In genomic region chr11:103248837-103249236, GRCm38 (mm10) we compare ENCODE assay signal across 20 mouse cellular contexts. TPM values are rescaled to one million over a fixed set of nuclear protein-coding genes. Genes with fewer than 3 reads are reported as not detected.
DNase-seq lines count a peak whose midpoint lies in the region; ATAC-seq and TF ChIP-seq lines count a peak whose summit lies in the region.
"Had no signal": no experiment of that assay in that cellular context is flagged by ENCODE, and none has a peak within 500 bp of the region (broad histone marks: within the 10 kb centered on the region; RNA-seq: fewer than 3 reads in every experiment).

No protein-coding gene starts in this region.

- 53% methylated on average over 5 of the region's 5 CpGs for WGBS in embryonic facial prominence, embryonic 13.5 days
- 82% methylated on average over 5 of the region's 5 CpGs for WGBS in small intestine, adult 2 months

- H3K4me1 ChIP-seq in embryonic facial prominence, embryonic 13.5 days: peaks cover 51% of the 10 kb centered on the region
- peaks cover 41% of the 10 kb centered on the region for H3K4me1 ChIP-seq in small intestine, adult 2 months (ENCODE audit: control insufficient read depth, insufficient read depth, insufficient read length, low read length)

- H3K27me3 ChIP-seq in embryonic facial prominence, embryonic 13.5 days: no peaks in the 10 kb centered on the region
- no peaks in the 10 kb centered on the region for H3K27me3 ChIP-seq in small intestine, adult 2 months (ENCODE audit: control insufficient read depth, insufficient read depth, low read length)
- H3K27me3 ChIP-seq: heart, embryonic 13.5 days; hindbrain, embryonic 12.5 days; kidney, embryonic 15.5 days; limb, embryonic 13.5 days; neural tube, embryonic 13.5 days had no signal

- TF ChIP-seq POLR2A in small intestine, adult 2 months (IDR thresholded peaks at IDR 0.05; ENCODE audit: low read depth, low read length): no peak

- H3K9me3 ChIP-seq in embryonic facial prominence, embryonic 13.5 days: no peaks in the 10 kb centered on the region
- H3K9me3 ChIP-seq: heart, embryonic 13.5 days; hindbrain, embryonic 12.5 days; kidney, embryonic 15.5 days; limb, embryonic 13.5 days; neural tube, embryonic 13.5 days had no signal

- no peak for DNase-seq in gastrocnemius, adult 2 months
- no peak for DNase-seq in gastrocnemius, adult 18-20 months (ENCODE audit: low spot score)
- DNase-seq in lung, adult 18-20 months: peak; percentile 57 to 72
- DNase-seq in lung, postnatal 10 days: no peak
- no peak for DNase-seq in B cell, adult 2 months
- no peak for DNase-seq in retina, embryonic 14.5 days (ENCODE audit: low spot score)
- DNase-seq: cerebellum, adult 11 months; gastrocnemius, postnatal 14 days; thymus, postnatal 36 days had no signal

- no peak overlapping the region for H3K9ac ChIP-seq in embryonic facial prominence, embryonic 13.5 days
- H3K9ac ChIP-seq: hindbrain, embryonic 12.5 days; kidney, embryonic 15.5 days; limb, embryonic 13.5 days; neural tube, embryonic 13.5 days had no signal

- no peaks in the 10 kb centered on the region for H3K36me3 ChIP-seq in embryonic facial prominence, embryonic 13.5 days
- no peaks in the 10 kb centered on the region; the same call in 1 of the 2 replicates for H3K36me3 ChIP-seq in small intestine, adult 2 months (ENCODE audit: control insufficient read depth, insufficient read depth, low read length)
- H3K36me3 ChIP-seq: heart, embryonic 13.5 days; hindbrain, embryonic 12.5 days; limb, embryonic 13.5 days; neural tube, embryonic 13.5 days had no signal

- H3K4me2 ChIP-seq in embryonic facial prominence, embryonic 13.5 days: no peak overlapping the region
- H3K4me2 ChIP-seq: heart, embryonic 13.5 days; hindbrain, embryonic 12.5 days; kidney, embryonic 15.5 days; limb, embryonic 13.5 days; neural tube, embryonic 13.5 days had no signal

- TF ChIP-seq CTCF in gastrocnemius, adult 2 months (IDR thresholded peaks at IDR 0.05): no peak
- no peak for TF ChIP-seq CTCF in small intestine, adult 2 months (IDR thresholded peaks at IDR 0.05; ENCODE audit: extremely low read depth, insufficient read length, insufficient replicate concordance, low read depth, low read length)

- peak overlapping the region; percentile 67 for H3K27ac ChIP-seq in gastrocnemius, adult 2 months
- 0 out of 2 replicates have a peak overlapping the region, but pooled peaks have one; percentile 16 for H3K27ac ChIP-seq in embryonic facial prominence, embryonic 13.5 days
- peak overlapping the region; percentile 28; the same call in 1 of the 2 replicates for H3K27ac ChIP-seq in small intestine, adult 2 months (ENCODE audit: insufficient read depth, low read depth, low read length)
- H3K27ac ChIP-seq: limb, embryonic 13.5 days had no signal

- intact Hi-C loops in gastrocnemius, adult 2 months (cut with DNase I): no loop called here

- ATAC-seq in embryonic facial prominence, embryonic 13.5 days (ENCODE audit: insufficient number of reproducible peaks, insufficient read depth, low FRiP score, low TSS enrichment, low read depth): no peak
- ATAC-seq: forebrain, embryonic 16.5 days had no signal

- H3K4me3 ChIP-seq in gastrocnemius, adult 2 months: no peak overlapping the region
- H3K4me3 ChIP-seq in embryonic facial prominence, embryonic 13.5 days: no peak overlapping the region
- H3K4me3 ChIP-seq in small intestine, adult 2 months (ENCODE audit: low read depth, low read length): no peak overlapping the region
- H3K4me3 ChIP-seq: heart, embryonic 13.5 days; hindbrain, embryonic 12.5 days; kidney, embryonic 15.5 days; limb, embryonic 13.5 days; neural tube, embryonic 13.5 days had no signal

RNA-seq across cellular contexts. Expression of gene Map3k14, which starts 18.4 kb away (rescaled TPM):
- 1 to 10 TPM; 4.1 to 4.2 TPM for total RNA-seq in gastrocnemius, adult 2 months (2021)
- total RNA-seq in gastrocnemius, adult 18-20 months (2021): 1 to 10 TPM; 3.2 to 4.0 TPM
- polyA plus RNA-seq in embryonic facial prominence, embryonic 13.5 days (2015; fragmentation: Nextera tagmentation; extraction: Ambion mirVana): 4.4 and 5.5 TPM in 2 replicates
- polyA plus RNA-seq in small intestine, adult 2 months (2012; rRNA removed): 9.9 and 12.7 TPM in 2 replicates

RNA-seq across cellular contexts. Expression of gene Spata32, which starts 30.6 kb away (rescaled TPM):
- total RNA-seq in gastrocnemius, adult 2 months (2021): not detected
- total RNA-seq in gastrocnemius, adult 18-20 months (2021): not detected
- not detected in 2 replicates for polyA plus RNA-seq in embryonic facial prominence, embryonic 13.5 days (2015; fragmentation: Nextera tagmentation; extraction: Ambion mirVana)
- not detected in 2 replicates for polyA plus RNA-seq in small intestine, adult 2 months (2012; rRNA removed)
- total RNA-seq: adrenal gland, postnatal 4 days; gastrocnemius, postnatal 14 days had no signal
- polyA plus RNA-seq: forebrain, embryonic 16.5 days; heart, embryonic 13.5 days; hindbrain, embryonic 12.5 days; intestine, embryonic 14.5 days; kidney, embryonic 15.5 days; limb, embryonic 13.5 days had no signal

RNA-seq across cellular contexts. Expression of gene 1700023F06Rik, which starts 40.5 kb away (rescaled TPM):
- total RNA-seq in gastrocnemius, adult 2 months (2021): not detected
- not detected for total RNA-seq in gastrocnemius, adult 18-20 months (2021)
- polyA plus RNA-seq in embryonic facial prominence, embryonic 13.5 days (2015; fragmentation: Nextera tagmentation; extraction: Ambion mirVana): 1.4 and 2.2 TPM in 2 replicates
- polyA plus RNA-seq in small intestine, adult 2 months (2012; rRNA removed): 0.50 and 0.51 TPM in 2 replicates
- total RNA-seq: common myeloid progenitor, adult 5-6 weeks; gastrocnemius, postnatal 14 days had no signal
- polyA plus RNA-seq: heart, embryonic 13.5 days had no signal

Comparison
In these comparisons a context has a peak if more than half of its experiments do, and no peak if none do; other contexts are left out.
1. DNase-seq: peak in lung, adult 18-20 months (2 of 2); none in gastrocnemius, adult 2 months (single experiment), gastrocnemius, adult 18-20 months (single experiment), lung, postnatal 10 days (single experiment), B cell, adult 2 months (0 of 2) and retina, embryonic 14.5 days (single experiment).
2. H3K27ac ChIP-seq: peak in every context shown above with its lines; median percentile 67 in gastrocnemius, adult 2 months; 28 in small intestine, adult 2 months; 16 in embryonic facial prominence, embryonic 13.5 days.